Mouse (Mus musculus) right cerebral cortex, postnatal 4 days (tissue): ENCODE results near the gene Sv2c.
A peak's percentile ranks its signal among the peaks of the same experiment; 100 is the strongest.
"Not testable (repeated sequence)": the region's sequence is repeated elsewhere in the genome, so short reads cannot be mapped to it uniquely, and the experiment has no call there.

Experiments used
- DNase-seq: peaks from one replicate; pipeline ENCODE4 v3.0.0-alpha.2; 2022

Sv2c gene

DNA sequence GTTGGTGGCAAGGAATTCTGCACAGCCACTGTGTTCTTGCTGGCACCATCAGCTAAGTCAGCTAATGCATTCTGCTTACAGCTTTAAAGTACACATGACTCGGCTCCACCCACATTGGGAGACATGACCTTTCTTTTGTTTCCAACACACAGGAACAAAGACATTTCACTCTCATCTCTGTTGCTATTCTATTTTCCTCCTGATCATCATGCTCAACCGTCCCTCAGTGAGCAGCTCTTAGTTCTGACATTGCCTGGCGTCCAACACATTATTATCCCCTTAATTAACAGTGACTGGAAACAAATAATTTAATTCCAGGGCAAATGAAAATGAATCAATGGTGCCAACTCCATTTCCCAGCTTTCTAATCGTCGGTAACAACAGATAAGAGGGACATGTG, 87.0 kb downstream of the Sv2c start:
- DNase-seq = no peak

DNA sequence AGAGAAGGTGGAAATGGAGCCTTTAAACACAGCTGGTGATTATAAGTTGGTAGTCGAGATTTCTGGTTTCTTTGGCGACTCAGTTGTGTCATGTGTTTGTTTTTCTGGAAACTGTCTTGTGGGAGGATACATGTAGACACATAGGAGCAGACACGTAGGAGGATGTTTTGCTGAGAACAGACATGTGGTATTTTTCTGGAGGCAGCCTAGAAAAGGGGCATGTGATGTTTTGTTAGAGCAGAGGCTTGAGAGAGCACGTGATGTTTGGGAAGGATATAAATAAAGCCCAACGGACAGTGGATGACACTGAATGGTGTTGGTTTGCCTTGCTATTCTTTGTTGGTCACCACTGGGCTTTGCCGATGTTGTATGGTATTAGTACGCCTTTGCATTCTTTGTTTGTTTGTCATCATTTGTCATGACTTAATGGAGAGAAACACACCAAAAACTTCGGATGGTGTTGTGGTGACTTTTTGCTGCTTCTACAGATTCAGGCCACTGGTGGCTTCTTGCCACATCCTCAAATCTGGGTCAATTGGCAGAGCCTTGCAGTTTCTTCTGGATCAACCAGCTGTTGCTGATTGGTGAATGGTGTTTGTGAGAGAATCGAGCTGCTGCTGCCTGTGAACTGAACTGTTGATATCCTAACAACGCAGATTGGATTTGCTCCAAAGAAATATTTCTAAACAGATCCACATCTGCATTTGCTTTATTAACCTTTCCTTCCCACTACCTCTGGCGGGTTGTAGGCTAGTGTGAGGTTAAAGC, 91.9 kb downstream of the Sv2c start:
- DNase-seq = no peak

DNA sequence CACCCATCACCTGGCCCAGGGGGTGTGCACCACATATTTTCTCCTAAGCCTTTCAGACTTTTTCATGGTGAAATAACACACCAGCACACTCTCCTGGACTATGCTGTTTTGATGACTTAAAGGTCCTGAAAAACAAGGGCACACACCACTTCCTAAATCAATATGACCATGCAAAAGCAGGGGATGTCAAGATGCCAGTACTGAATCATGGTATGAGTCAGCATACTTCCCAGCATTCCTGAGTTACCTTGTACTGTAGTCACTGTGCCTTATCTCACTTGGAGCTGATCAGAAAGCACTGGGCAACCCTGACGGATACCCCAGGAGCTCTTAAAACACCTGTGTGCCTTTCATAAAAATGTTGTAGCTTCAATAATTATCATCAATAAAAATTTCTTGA, 92.8 kb downstream of the Sv2c start:
- DNase-seq = no peak

DNA sequence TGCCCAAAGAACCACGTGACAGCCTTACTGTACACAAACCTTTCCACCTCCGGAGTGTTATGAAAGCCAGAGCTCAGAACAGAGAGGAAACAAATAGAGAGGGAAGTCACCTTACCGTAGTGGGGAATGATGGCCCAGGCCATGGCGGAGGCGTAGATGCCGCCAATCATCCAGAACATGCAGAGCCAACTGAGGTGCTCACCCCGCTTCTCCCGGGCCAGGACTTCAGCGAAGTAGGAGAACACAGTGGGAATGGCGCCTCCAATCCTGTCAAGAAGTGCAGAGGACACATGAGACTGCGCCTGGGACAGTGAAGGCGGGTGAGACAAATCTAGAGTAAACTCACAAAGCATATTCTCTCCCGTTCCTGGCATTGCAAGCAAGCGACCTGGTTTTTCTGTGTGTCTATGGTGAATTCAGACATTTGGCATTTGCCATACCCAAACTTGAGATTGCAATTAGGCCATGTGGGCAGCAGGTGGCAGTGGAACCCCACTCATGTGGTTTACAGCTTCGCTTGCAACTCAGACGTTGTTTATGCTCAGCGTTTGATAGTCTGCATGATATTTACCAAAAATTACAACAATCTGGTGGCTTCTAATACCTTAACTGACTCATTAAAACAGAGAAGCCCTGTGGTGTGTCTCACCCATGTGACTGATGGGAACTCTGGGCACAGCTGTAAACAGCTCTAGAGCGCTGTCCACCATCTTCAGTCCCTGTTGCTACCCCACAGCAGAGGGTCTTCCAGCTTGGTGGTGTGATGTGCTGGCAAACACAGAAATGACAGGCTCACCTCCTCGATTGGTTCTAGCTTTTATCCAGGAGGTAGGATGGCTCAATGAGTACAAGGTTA, 101.8 kb downstream of the Sv2c start:
- peak; percentile 78 for DNase-seq

- no peak for DNase-seq
Observed at GRCm38 (mm10) chr13:96023858-96024257, 108.5 kb downstream of the Sv2c start.

DNA sequence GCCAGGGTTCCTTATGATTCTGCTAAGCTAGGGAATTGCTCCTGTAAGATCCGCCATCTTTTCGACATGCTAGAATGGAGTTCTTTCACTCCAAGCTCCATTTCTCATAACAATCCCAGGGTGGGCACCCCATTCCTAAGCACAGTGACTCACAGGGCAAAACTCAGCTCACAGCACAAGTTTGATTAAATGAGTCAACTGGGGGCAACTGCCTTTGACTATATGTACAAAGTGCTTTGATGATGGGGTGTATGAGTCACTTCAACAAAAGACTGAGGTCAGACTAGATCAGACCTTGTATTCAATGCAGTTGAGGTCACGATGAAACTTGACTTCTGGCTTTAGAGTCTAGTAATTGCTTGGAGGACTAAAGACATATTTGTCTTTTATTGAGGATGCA, 116.9 kb downstream of the Sv2c start:
- DNase-seq = no peak

DNA sequence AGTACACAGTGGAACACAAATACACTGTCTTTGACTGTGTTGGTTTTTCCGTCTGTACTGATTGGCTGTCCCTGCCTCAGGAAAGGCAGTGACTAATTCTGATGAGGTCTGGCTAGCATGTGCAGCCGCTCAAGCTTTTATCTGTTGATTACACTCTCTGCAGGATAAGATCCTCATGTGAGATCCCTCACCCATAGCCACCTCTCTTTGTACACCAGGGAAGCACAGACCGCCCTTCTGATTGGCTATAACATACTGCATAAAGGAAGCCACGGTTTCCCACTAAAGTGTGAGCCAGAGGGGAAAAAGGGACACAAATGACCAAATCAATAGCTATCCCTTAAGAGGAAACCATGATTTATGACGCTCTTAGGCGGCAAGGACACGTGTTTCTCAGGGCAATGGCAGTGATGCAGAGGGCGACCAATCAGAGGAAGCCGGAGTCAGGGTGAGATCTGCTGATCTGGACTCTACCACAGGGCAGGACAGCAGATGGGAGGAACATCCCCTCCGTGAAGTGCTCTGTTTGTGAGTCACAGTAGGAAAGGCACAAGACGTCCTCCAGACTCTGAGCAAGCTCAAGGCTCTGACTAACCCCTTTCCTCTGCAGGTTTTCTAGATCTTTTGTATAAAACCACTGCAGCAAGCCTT, 121.4 kb downstream of the Sv2c start:
- no peak for DNase-seq

DNA sequence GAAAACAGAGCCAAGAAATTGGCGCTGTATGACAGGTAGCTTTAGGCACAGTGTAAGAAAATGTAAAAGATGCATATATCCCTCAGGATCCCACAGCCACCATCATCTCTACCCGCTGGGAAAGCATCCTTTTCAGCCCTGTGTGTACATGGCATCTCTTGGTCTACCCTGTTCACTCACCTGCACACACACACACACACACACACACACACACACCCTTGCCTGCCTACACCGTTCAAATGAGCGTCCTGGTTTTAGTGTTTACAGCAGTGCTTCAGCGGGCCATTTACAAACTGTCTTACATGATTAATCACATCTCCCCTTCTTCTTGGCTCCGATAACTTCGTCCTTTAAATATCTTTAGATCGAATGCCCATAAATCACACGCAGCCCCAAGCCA, 123.4 kb downstream of the Sv2c start:
- no peak for DNase-seq

DNA sequence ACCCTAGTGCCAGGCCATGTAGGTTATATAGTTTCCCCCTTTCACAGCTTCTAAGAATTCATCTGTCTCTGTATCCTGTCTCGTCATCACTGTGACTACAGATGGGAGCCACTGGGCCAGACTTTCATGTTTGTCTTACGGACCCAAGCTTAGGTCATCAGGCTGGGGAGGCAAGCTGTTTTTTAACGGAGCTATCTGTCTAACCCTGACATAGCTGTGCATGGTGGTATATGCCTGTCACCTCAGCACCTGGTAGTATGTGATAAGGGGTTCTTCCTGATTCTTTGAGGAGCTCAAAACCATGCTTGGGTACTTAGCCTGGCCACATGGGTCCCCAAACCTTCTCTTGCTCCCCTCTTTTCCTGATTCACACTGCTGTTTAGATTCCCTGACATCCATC, 124.2 kb downstream of the Sv2c start:
- DNase-seq = no peak

- no peak for DNase-seq
Observed at GRCm38 (mm10) chr13:96003539-96003938, 128.8 kb downstream of the Sv2c start.

- no peak for DNase-seq
Observed at GRCm38 (mm10) chr13:96002475-96002874, 129.9 kb downstream of the Sv2c start.

GRCm38 (mm10) chr13:95999396-95999795, 133.0 kb downstream of the Sv2c start:
- DNase-seq = no peak

DNA sequence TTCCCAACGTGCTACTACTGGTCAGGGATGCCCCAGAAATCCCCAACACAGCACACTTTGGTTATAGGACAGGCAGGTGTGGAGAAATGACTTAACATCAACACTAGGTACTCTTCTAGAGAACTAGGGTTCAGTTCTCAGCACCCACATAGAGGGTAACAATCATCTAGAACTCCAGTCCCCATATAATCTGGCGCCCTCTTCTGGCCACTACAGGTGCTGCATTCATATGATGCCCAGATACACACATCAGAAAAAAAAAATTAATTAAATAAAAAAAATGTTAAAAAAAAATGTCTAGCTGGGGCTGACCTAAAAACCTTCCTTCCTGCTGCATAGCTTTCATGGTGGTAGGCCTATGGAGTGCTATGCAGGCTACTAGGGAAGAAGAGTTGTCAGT, 135.1 kb downstream of the Sv2c start:
- no peak for DNase-seq

- peak; percentile 40 for DNase-seq
Observed at GRCm38 (mm10) chr13:95994705-95995703, 137.4 kb downstream of the Sv2c start.

DNA sequence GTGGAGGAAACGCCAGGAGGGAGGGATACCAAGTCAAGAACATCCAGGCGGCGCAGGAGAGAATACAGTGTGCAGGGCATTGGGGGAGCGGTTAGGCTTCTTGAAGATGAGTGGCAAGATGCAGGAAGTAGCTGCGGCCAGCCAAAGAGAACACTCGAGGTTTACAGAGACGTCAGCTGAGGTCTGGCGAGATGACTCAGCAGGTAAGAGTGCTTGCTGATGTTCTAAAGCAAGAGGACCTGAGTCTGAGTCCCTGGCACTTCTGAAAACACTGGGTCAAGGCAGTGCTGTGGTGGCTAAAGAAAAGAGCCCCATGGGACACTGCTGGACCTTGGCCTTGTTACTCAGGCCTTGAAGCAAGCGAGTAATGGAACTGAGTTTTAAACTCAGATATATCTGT, 144.2 kb downstream of the Sv2c start:
- DNase-seq = no peak

DNA sequence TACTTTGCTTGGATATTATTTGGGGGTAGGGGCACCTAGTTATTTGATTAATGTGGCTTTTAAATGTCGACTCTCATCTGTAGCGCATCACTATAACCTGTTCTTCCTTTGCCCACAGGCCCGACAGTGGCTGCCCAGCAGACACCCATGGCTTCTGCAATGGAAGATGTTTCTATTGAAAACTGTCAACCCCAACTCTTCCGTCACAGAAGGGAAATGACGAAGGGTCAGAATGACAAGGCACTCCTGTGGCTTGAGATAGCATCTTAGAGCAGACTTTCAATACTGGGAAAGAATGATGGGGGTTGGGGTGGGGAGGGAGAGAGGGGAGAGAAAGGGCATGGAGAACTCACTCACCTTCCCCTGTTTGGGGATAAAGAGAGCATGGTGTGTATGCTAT, 145.2 kb downstream of the Sv2c start:
- DNase-seq = no peak

DNA sequence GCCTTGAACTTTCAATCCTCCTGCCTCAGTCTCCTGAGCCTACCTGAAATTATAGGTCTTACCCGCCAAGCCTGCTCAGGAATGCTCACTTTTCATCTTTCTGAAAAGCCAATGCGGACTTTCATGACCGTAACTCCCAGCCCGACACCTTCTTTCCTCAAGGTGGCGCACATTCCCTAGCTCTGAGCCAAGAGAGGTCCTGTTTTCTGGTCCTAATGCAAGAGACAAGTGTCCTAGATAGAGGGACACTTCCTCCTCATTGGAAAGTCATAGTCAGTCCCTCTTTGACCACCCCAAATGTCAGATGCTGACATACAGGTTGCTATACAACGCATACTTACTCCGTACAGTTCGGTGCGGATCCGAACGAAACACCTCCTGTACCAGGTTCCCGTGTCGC, 146.0 kb downstream of the Sv2c start:
- DNase-seq = no peak

DNA sequence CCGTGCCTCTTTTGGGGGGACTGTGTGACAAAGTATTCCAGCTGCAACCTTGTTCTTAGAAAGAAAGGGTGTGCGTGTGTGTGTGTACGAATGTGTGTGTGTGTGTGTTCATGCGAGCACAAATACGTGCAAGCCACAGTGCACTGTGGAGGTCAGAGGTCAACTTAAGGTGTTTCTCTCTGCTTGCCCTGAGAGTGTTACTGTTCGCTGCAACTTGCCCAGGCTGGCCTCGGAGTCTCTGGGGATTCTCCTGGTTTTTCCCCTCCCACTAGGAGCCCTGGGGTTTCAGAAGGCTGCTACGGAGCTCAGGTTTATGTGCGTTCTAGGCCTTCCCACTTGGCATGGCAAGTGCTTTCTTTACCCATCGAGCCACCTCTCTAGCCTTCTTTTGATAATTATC, 157.2 kb downstream of the Sv2c start:
- no peak for DNase-seq

GRCm38 (mm10) chr13:95974106-95974505, 158.3 kb downstream of the Sv2c start:
- no peak for DNase-seq

DNA sequence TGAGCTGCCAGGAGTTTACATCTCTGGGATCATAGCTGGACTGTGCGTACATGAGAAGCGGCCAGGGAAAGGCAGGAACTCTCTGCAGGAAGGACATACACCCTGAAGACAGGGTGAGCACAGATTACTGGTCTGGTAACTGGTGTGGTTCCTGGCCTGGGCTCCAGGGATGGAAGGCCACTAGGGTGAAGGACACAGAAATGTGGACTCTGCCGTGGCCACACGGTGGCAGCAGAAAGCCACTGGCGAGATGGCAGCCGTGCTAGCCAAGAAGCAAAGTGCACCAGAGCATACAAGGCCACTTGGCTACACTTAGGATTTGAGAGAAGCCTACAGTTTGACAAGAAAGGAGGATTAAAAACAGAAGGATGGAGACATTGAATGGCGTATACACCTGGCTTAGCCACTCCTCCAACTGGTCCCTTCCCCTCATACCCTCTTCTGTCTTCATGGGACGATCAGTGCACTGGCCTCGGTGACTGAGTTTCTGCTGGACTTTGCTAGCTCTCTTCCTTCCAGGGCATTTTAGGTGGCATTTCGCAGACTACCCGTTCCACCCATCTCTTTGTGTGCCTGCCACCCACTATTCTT, 158.9 kb downstream of the Sv2c start:
- peak; percentile 62 for DNase-seq

DNA sequence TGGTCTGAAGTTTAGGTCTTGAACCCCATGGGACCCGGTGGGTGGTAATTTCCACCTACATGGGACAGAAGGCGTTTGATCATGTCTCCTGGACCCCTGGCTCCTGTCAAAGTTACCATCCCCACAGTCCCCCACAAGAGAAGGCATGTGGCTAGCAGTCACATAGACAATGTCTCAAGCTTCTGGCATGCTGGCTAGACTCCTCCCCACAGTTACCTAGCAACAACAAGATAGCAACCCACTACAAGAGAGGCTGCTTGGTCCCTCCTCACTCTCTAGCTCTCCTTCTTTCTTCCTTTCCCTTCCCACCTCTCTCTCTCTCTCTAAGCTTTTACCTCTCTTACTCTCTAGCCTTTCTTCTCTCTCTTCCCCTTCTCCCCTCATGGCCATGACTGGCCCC, 164.3 kb downstream of the Sv2c start:
- DNase-seq = not testable (repeated sequence)

DNA sequence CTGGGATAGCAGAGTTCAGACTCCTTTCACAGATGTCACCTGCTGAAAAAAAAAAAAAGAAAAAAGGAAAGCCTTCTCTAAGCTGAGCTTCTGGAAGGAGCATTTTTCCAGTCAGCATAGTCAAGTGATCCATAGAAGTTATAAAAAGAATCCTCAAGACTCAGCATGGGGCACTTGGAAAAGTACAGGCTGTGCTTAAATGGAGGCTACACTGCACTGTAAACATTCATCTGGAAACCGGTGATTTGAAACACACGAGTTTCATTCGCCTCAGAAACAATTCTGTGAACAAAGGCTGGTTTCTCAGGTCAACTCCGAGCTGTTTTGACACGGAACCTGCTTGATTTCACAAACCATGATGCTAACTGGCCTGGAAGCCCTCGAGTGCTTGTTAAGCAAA, 165.6 kb downstream of the Sv2c start:
- no peak for DNase-seq
